Mouse (Mus musculus) spleen, adult 2 months (tissue): Measurements from ENCODE around the gene Plekhg5.

Experiments
- CTCF ChIP-seq: fragments of 200-500 bp; IDR thresholded peaks from 2 replicates; pipeline ENCODE4 v1.5.1; 2011; ENCODE audit warnings: mild to moderate bottlenecking, inconsistent platforms; ENCODE audit not compliant: insufficient read depth, insufficient read length, insufficient replicate concordance; ENCODE audit errors: extremely low read depth
- POLR2A ChIP-seq: fragments of 200-500 bp; IDR thresholded peaks from 2 replicates; pipeline ENCODE4 v1.6.1; 2011; ENCODE audit warnings: low read depth, low read length, inconsistent platforms

GRCm38 (mm10) chr4:152109509-152109908, 37.2 kb downstream of the Plekhg5 start:
- no peak for TF ChIP-seq CTCF
- TF ChIP-seq POLR2A, result no peak
